Mouse (Mus musculus): ENCODE measurements around the gene H2afx. TPM values are rescaled to one million over a fixed set of nuclear protein-coding genes. Genes with fewer than 3 reads are reported as not detected.
"Not testable (repeated sequence)": the region's sequence is repeated elsewhere in the genome, so short reads cannot be mapped to it uniquely, and the experiment has no call there.

The H2afx gene
- polyA plus RNA-seq, 1 experiment from 2014 or later: 363 TPM

DNA sequence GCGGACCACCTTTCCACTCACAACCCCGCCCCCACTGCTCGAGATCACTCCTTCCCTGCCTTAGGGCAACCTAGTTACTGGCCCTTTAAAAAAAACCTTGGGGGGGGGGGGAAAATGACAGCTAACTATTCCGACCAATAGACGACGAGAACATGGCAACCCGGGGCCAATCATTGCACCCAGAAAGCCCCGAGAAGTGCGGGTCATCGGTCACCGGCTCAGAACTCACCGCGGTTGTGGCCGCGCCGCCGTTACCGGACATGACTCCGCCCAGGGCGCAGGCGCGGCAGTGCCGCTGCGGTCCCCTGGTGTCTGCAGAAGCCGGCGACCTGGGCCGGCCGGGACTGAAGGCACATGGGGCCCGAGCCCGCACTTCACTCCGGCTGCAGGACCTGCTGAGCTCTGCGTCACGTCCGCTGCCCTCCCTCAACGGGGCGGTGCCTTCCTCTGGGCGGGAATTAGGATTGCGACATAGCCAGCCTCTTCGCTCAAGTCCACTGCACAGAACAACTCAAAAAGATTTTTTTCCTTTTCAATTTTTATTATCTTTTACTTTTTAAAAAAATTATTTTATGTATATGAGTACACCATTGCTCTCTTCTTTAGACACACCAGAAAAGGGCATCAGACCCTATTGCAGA is 9.4 kb downstream of the H2afx start, which contains the start of gene Hmbs:
TSS of gene Hmbs (minus strand) at position 448 of the 641 bp plus-strand sequence.
- Histone ChIP-seq H3K9me3 (no peaks in the 10 kb centered on the region), H3K4me2 (replicated peaks) (peak within 1 kb of the TSS; percentile 69), H3K27ac (replicated peaks) (peak within 1 kb of the TSS; percentile 99), H3K36me3 (peaks cover 39% of the 10 kb centered on the region), H3K27me3 (no peaks in the 10 kb centered on the region), H3K4me3 (peak within 1 kb of the TSS; percentile 88), H3K9ac (replicated peaks) (peak within 1 kb of the TSS; percentile 87), H3K4me1 (peaks cover 17% of the 10 kb centered on the region)
- ATAC-seq (ENCODE audit: low FRiP score, low read depth): peak; percentile 96
- 0% methylated on average over 39 of the region's 39 CpGs for WGBS

GRCm38 (mm10) chr9:44345570-44346433 is 11.3 kb downstream of the H2afx start:
- Histone ChIP-seq H3K27ac (replicated peaks) (no peak overlapping the region), H3K9me3 (no peaks in the 10 kb centered on the region), H3K4me1 (peaks cover 17% of the 10 kb centered on the region), H3K36me3 (peaks cover 44% of the 10 kb centered on the region), H3K4me3 (no peak overlapping the region), H3K9ac (replicated peaks) (no peak overlapping the region), H3K4me2 (replicated peaks) (no peak overlapping the region), H3K27me3 (no peaks in the 10 kb centered on the region)
- WGBS: 86% methylated on average over 6 of the region's 6 CpGs
- no peak for ATAC-seq (ENCODE audit: low FRiP score, low read depth)

DNA sequence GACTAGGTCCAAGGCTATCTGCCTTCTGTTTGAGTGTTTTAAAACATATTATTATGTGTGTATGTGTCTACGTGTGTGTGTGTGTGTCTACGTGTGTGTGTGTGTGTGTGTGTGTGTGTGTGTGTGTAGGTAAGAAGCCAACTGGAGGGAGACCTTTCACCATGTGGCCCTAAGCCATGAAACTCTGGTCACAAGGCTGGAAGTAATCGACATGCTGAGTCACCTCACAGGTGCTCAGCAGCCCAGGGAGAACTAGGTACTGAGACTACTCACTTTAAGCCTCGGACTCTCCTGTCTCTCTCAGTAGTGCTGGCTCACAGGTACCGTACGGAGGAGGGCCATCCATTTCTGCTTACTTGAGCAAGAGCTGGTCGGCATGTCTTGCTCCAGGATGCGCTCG is 12.7 kb downstream of the H2afx start:
- H3K27ac ChIP-seq (replicated peaks): no peak overlapping the region
- ATAC-seq (ENCODE audit: low FRiP score, low read depth): no peak
- H3K27me3 ChIP-seq: no peaks in the 10 kb centered on the region
- peaks cover 49% of the 10 kb centered on the region for H3K36me3 ChIP-seq
- WGBS: 92% methylated on average over 9 of the region's 9 CpGs
- H3K4me1 ChIP-seq: peaks cover 17% of the 10 kb centered on the region
- H3K4me2 ChIP-seq (replicated peaks): no peak overlapping the region
- H3K4me3 ChIP-seq: no peak overlapping the region
- H3K9ac ChIP-seq (replicated peaks): no peak overlapping the region
- no peaks in the 10 kb centered on the region for H3K9me3 ChIP-seq

DNA sequence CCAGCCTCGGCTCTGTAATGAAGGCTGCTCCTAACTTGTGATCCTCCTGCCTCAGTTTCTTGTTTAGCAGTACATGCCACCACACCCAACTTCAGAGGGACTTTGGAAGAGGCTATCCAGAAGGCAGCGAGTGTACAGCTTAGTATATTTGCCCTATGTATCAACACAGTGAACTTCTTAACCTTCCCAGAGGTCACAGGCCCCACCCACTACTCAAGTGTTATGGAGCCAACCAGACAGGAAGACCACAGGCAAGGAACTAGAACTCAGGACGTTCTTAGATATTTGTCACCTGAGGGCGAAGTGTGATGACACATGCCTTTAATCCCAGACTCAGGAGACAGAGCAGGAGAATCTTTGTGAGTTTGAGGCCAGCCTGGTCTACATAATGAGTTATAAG is 13.1 kb downstream of the H2afx start:
- Histone ChIP-seq H3K27me3 (no peaks in the 10 kb centered on the region), H3K9me3 (no peaks in the 10 kb centered on the region), H3K4me1 (peaks cover 16% of the 10 kb centered on the region), H3K36me3 (peaks cover 54% of the 10 kb centered on the region), H3K4me2 (replicated peaks) (no peak overlapping the region), H3K9ac (replicated peaks) (no peak overlapping the region), H3K4me3 (no peak overlapping the region), H3K27ac (replicated peaks) (no peak overlapping the region)
- ATAC-seq (ENCODE audit: low FRiP score, low read depth): no peak
- 90% methylated on average over 4 of the region's 4 CpGs for WGBS

GRCm38 (mm10) chr9:44348546-44348945 is 14.1 kb downstream of the H2afx start:
- Histone ChIP-seq H3K9me3 (no peaks in the 10 kb centered on the region), H3K4me2 (replicated peaks) (no peak overlapping the region), H3K27me3 (no peaks in the 10 kb centered on the region), H3K27ac (replicated peaks) (no peak overlapping the region), H3K4me3 (no peak overlapping the region), H3K4me1 (peaks cover 7% of the 10 kb centered on the region), H3K36me3 (peaks cover 63% of the 10 kb centered on the region), H3K9ac (replicated peaks) (no peak overlapping the region)
- ATAC-seq (ENCODE audit: low FRiP score, low read depth): no peak
- 94% methylated on average over 4 of the region's 4 CpGs for WGBS

DNA sequence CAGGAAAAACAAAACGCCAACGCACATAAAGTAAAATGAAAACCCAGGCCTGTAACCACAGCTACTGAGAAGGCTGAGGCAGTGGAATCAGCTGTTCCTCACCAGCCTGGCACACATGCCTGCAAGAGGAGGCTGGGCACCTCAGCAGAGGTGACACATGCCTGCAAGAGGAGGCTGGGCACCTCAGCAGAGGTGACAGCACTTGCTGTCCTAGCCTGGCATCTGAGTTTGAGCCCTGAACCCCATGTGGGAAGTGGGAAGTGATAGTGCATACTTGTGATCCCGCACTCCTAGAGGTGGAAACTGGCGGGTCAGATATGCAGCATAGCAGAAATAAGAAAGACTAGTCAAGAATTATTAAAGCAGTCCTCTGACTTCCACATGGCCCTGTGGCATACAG is 16.9 kb downstream of the H2afx start:
- WGBS: 94% methylated on average over 4 of the region's 4 CpGs

DNA sequence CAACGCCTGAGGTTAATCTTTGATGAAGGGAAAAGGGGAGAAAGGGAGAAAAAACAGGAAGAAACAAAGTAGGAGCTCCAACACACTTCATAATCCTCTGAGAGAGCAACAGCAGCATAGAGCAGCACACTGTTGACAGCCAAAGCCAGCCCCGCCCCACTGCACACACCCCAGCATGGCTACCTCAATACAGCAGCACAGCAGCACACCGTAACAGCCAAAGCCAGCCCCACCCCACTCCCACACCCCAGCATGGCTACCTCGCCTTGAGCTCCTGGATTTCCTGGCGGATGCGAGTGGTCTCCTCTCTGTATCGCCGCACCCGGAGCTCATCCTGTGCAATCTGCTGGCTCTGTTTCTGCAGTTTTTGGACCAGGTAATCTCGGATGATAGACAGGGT is 17.8 kb downstream of the H2afx start:
- H3K27me3 ChIP-seq: no peaks in the 10 kb centered on the region
- H3K4me1 ChIP-seq: no peaks in the 10 kb centered on the region
- no peak overlapping the region for H3K4me3 ChIP-seq
- ATAC-seq (ENCODE audit: low FRiP score, low read depth): no peak
- no peak overlapping the region for H3K4me2 ChIP-seq (replicated peaks)
- H3K36me3 ChIP-seq: peaks cover 93% of the 10 kb centered on the region
- H3K27ac ChIP-seq (replicated peaks): no peak overlapping the region
- no peaks in the 10 kb centered on the region for H3K9me3 ChIP-seq
- H3K9ac ChIP-seq (replicated peaks): no peak overlapping the region
- WGBS: 95% methylated on average over 10 of the region's 10 CpGs

More for the DNA sequence above, 16.9 kb downstream of the H2afx start:
- Histone ChIP-seq H3K4me3 (no peak overlapping the region), H3K4me1 (no peaks in the 10 kb centered on the region), H3K36me3 (peaks cover 91% of the 10 kb centered on the region), H3K9me3 (no peaks in the 10 kb centered on the region), H3K4me2 (replicated peaks) (no peak overlapping the region), H3K9ac (replicated peaks) (no peak overlapping the region), H3K27ac (replicated peaks) (no peak overlapping the region), H3K27me3 (no peaks in the 10 kb centered on the region)
- no peak for ATAC-seq (ENCODE audit: low FRiP score, low read depth)

- Histone ChIP-seq H3K4me3 (no peak overlapping the region), H3K27me3 (no peaks in the 10 kb centered on the region), H3K36me3 (peaks cover 90% of the 10 kb centered on the region), H3K4me2 (replicated peaks) (no peak overlapping the region), H3K27ac (replicated peaks) (no peak overlapping the region), H3K9me3 (no peaks in the 10 kb centered on the region), H3K9ac (replicated peaks) (no peak overlapping the region), H3K4me1 (no peaks in the 10 kb centered on the region)
- no peak for ATAC-seq (ENCODE audit: low FRiP score, low read depth)
- WGBS: 95% methylated on average over 6 of the region's 6 CpGs
These were observed 18.6 kb downstream of the H2afx start for GRCm38 (mm10) chr9:44353142-44353541.

GRCm38 (mm10) chr9:44357207-44357606 is 22.7 kb downstream of the H2afx start:
- Histone ChIP-seq H3K4me1 (peaks cover 8% of the 10 kb centered on the region), H3K4me3 (no peak overlapping the region), H3K27ac (replicated peaks) (no peak overlapping the region), H3K9me3 (no peaks in the 10 kb centered on the region), H3K4me2 (replicated peaks) (no peak overlapping the region), H3K27me3 (no peaks in the 10 kb centered on the region), H3K36me3 (peaks cover 70% of the 10 kb centered on the region), H3K9ac (replicated peaks) (no peak overlapping the region)
- WGBS: 82% methylated on average over 4 of the region's 4 CpGs
- no peak for ATAC-seq (ENCODE audit: low FRiP score, low read depth)

DNA sequence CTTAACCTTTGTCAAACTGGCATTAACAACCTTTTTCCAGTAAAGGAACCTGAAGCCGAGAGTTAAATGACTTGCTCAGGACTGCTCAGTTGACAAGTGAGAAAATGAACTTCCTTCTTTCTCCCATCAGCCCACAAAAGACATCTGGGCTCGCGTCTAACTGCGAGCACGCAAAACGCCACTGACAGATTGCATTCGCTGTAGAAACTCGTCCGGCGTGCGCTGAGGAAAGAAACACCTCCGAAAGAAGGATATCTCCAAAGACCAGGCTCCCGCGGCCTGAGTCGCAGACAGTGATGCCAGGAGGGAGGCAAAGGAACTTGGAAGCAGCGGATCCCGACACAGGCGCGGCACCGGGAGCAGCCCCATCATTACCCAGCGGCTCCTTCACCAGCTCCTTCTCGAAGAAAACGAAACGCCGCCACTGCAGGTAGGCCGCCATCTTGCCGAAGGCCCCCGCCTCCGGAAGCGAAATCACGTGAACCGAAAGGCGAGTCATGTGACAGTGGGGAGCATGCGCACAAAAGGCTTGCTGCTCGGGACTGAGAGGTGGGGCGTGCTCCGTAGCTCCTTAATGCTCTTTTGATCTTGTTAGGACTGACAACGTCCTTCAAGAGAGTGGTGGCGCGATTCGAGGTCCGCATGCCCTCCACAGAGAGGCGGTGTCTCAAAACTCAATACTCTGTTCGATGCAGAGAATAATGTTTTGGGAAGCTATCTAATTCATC is 26.9 kb downstream of the H2afx start, which contains the start of gene Vps11:
TSS of gene Vps11 (minus strand) at position 481 of the 728 bp plus-strand sequence.
- Histone ChIP-seq H3K4me3 (peak within 1 kb of the TSS; percentile 96), H3K27ac (replicated peaks) (peak within 1 kb of the TSS; percentile 66), H3K4me2 (replicated peaks) (peak within 1 kb of the TSS; percentile 93), H3K9me3 (no peaks in the 10 kb centered on the region), H3K36me3 (peaks cover 28% of the 10 kb centered on the region), H3K4me1 (peaks cover 8% of the 10 kb centered on the region), H3K9ac (replicated peaks) (peak within 1 kb of the TSS; percentile 84), H3K27me3 (no peaks in the 10 kb centered on the region)
- ATAC-seq (ENCODE audit: low FRiP score, low read depth): peak; percentile 90
- under 1% methylated on average over 44 of the region's 44 CpGs for whole genome bisulfite sequencing

DNA sequence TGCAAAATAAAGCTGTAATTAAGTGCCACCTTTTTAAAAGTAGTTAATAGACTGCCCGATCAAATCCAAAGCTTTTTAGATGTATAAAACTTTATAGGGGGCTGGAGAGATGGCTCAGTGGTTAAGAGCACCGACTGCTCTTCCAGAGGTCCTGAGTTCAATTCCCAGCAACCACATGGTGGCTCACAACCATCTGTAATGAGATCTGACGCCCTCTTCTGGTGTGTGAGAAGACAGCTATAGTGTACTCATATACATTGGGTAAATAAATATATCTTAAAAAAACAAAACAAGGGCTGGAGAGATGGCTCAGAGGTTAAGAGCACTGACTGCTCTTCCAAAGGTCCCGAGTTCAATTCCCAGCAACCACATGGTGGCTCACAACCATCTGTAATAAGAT is 27.4 kb downstream of the H2afx start:
- H3K9me3 ChIP-seq; H3K9ac ChIP-seq (replicated peaks); H3K27me3 ChIP-seq; H3K4me1 ChIP-seq: not testable (repeated sequence)
- H3K4me2 ChIP-seq (replicated peaks): peak overlapping the region; percentile 93
- peak overlapping the region; percentile 61 for H3K27ac ChIP-seq (replicated peaks)
- peak overlapping the region; percentile 96 for H3K4me3 ChIP-seq
- 0 out of 2 replicates have a peak, but pooled peaks have one; percentile 30 for ATAC-seq (ENCODE audit: low FRiP score, low read depth)
- 47% methylated on average over 4 of the region's 4 CpGs for WGBS
- peaks cover 23% of the 10 kb centered on the region for H3K36me3 ChIP-seq

DNA sequence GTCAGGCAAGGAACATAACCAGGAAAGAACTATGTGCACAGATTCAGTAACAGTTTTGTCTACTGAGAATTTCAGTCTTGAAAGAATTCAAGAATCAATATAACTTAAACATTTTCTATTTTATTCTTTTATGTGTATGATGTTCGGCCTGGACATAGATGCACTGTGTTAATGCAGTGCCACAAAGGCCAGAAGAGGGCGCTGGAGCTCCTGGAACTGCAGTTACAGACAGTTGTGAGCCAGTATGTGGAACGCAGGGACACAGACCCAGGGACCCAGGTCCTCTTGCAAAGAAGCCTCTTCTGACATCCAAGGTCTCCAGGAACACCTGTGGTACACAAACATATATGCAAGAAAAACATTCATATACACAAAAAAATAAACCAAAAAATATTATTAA is 30.0 kb downstream of the H2afx start:
- H3K4me3 ChIP-seq: no peak overlapping the region
- no peak overlapping the region for H3K9ac ChIP-seq (replicated peaks)
- no peaks in the 10 kb centered on the region for H3K9me3 ChIP-seq
- ATAC-seq (ENCODE audit: low FRiP score, low read depth): no peak
- WGBS: 63% methylated on average over 3 of the region's 3 CpGs
- no peaks in the 10 kb centered on the region for H3K27me3 ChIP-seq
- peaks cover 8% of the 10 kb centered on the region for H3K4me1 ChIP-seq
- no peak overlapping the region for H3K4me2 ChIP-seq (replicated peaks)
- peaks cover 4% of the 10 kb centered on the region; the same call in 1 of the 2 replicates for H3K36me3 ChIP-seq
- no peak overlapping the region for H3K27ac ChIP-seq (replicated peaks)
